Mouse (Mus musculus): Measurements from ENCODE around the gene Rad51. TPM values are rescaled to one million over a fixed set of nuclear protein-coding genes. Genes with fewer than 3 reads are reported as not detected.

The Rad51 gene
- total RNA-seq (2014; fragmentation: Nextera tagmentation) = 38.1 and 53.7 TPM in 2 replicates
- 28.4 and 33.1 TPM in 2 replicates for total RNA-seq (2017)

DNA sequence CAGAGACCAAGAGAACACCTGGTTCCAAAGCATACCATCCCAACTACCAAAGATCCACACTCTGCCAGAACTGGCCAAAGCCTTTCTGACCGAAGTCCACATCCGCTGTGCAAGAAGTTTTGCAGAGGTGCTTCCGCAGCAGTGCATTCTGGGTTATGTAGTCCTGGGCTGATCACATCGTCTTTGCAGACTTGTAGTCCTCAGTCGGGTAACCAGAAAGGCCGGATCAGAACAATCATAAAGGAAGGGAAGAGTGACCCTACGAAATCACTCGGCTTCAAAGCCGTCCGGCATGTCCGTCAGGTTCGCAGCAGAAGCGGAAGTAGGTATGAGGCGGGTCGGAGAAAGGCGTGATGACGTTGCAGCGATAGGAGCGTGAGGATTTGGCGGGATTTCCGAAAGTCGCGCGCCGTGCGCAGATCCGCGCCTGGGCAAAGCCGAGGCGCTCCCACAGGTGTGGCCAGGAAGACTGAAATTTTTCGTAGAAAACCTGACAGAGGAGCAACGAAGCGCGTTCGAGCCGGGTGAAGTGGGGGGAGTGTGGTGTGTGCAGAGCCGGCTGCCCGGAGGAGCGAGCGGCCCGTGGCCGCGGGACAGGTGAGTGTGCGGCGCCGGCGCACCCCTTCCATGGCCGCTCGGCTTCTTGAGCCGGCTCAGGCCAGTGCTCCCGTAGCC is at the start of gene Rad51:
TSS of gene Rad51 (plus strand) at position 356 of the 675 bp plus-strand sequence.
- ATAC-seq (replicated peaks; ENCODE audit: low FRiP score, low TSS enrichment, poor library complexity, severe bottlenecking) = peak; percentile 89

DNA sequence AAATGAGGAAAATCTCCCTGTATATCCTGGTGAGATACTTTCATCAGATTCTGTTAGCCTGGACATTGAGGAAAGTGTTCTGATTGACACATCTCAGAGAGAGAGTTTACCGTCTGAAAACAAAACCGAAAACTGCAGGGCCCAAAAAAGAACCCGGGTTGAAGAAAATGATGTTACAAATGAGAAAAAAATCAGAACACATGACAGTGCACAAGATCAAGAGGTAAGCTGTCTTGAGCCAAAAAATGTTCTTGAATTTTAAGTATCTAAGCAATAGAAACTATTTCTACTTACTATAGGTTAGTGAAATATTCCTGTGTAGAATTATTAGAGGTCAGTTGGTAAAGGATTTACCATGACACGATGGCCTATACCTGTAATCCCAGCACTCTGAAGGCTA is 40.2 kb upstream of the Rad51 start:
- ATAC-seq (replicated peaks; ENCODE audit: low FRiP score, low TSS enrichment, poor library complexity, severe bottlenecking) = no peak

DNA sequence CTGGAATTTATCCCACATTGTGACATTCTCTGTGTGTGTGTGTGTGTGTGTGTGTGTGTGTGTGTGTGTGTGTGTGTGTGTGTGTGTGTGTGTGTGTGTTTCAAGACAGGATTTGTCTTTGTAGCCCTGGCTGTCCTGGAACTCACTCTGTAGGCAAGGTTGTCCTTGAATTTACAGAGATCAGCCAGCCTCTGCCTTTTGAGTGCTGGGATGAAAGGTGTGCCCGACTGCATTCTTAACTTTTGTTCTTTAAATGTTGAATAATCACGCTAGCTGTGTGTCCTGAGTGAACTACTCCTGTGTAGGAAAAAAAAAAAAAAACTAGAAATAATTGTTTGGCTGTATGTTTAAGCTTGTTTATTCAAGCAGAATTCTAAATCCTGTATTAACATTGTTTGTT is 26.4 kb upstream of the Rad51 start:
- ATAC-seq (replicated peaks; ENCODE audit: low FRiP score, low TSS enrichment, poor library complexity, severe bottlenecking) = no peak

- ATAC-seq (replicated peaks; ENCODE audit: low FRiP score, low TSS enrichment, poor library complexity, severe bottlenecking) = no peak
Measured at GRCm38 (mm10) chr2:119101552-119101951, 11.0 kb upstream of the Rad51 start.

DNA sequence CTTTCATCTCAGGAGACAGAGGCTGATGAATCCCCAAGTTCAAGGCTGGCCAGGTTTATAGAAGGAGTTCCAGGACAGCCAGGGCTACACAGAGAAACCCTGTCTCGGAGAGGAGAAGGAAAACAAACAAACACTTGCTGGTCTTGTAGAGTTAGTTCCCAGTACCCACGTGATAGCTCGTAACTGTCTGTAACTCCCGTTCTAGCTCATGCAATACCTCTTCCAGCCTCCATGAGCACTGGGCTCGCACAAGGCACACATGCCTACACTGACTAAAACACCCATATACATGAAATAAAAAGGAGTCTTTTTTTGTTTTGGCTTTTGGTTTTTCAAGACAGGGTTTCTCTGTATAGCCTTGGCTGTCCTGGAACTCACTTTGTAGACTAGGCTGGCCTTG is 6.0 kb upstream of the Rad51 start:
- 0 out of 2 replicates have a peak, but pooled peaks have one; percentile 61 for ATAC-seq (replicated peaks; ENCODE audit: low FRiP score, low TSS enrichment, poor library complexity, severe bottlenecking)

DNA sequence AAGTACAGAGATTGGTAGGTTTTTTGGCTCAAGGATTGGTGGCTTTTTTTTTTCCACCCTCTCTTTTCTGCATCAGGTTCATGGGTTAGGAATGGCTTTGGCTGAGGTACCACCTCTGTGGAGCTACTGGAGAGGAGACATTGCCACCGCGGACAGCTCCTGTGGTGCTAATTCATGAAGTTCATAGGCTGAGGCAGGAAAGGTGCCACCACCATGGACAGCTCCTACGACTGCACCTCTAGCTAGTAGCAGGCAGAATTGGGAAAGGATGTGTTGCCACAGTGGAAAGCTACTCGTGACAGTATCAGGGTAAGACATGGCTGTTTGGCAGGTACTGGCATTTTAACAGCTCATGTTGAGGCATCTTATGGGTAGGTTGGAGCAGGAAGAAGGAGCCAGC is 4.0 kb upstream of the Rad51 start:
- no peak for ATAC-seq (replicated peaks; ENCODE audit: low FRiP score, low TSS enrichment, poor library complexity, severe bottlenecking)

DNA sequence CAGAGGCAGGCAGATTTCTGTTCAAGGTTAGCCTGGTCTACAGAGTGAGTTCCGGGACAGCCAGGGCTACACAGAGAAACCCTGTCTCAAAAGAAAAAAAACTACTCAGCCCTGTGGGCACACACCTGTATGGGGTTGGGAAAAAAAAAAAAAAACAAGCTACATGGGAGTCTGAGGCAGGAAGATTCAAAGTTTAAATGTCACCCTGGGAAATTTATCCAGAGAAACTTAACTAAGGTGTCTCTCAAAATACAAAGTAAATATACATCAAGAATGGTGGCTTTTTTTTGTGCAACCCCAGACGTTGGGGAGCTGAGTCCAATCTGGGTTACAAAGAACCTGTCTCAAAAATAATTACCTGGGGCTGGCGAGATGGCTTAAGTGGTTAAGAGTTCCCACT is 1.5 kb upstream of the Rad51 start:
- ATAC-seq (replicated peaks; ENCODE audit: low FRiP score, low TSS enrichment, poor library complexity, severe bottlenecking) = no peak

- no peak for ATAC-seq (replicated peaks; ENCODE audit: low FRiP score, low TSS enrichment, poor library complexity, severe bottlenecking)
Measured at GRCm38 (mm10) chr2:119113121-119113925, 730 bp downstream of the Rad51 start.

- peak; percentile 97 for ATAC-seq (replicated peaks; ENCODE audit: low FRiP score, low TSS enrichment, poor library complexity, severe bottlenecking)
Measured at GRCm38 (mm10) chr2:119136346-119136898, 23.8 kb downstream of the Rad51 start.

- ATAC-seq (replicated peaks; ENCODE audit: low FRiP score, low TSS enrichment, poor library complexity, severe bottlenecking) = peak; percentile 74
Measured at GRCm38 (mm10) chr2:119145199-119145598, 32.6 kb downstream of the Rad51 start.

- no peak for ATAC-seq (replicated peaks; ENCODE audit: low FRiP score, low TSS enrichment, poor library complexity, severe bottlenecking)
Measured at GRCm38 (mm10) chr2:119146435-119146834, 33.8 kb downstream of the Rad51 start.

DNA sequence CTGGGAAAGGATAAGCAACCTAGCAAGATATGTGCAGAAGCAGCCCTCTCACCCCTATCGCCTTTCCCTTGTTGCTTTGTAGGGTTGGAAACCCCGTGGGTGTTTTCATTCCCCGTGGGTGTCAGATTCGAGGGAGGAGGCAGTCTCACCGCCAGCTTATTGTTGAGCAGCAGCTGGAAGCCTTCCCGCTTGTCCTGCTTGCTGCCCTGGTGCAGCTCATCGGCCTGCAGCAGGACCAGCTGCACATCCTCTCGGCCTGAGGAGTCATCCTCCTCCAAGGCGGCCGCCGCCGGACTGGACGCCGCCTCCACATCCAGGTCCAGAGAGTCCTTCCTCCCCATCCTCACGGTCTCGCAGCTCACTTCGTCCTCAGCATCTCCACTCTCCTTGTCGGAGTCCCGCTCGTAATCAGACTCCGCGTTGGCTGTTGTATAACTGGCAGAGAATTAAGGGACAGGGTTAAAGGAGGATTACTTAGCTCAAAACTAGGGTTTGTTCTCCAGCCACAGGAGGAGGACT is 34.6 kb downstream of the Rad51 start:
- ATAC-seq (replicated peaks; ENCODE audit: low FRiP score, low TSS enrichment, poor library complexity, severe bottlenecking) = no peak

GRCm38 (mm10) chr2:119147775-119148174 is 35.2 kb downstream of the Rad51 start:
- ATAC-seq (replicated peaks; ENCODE audit: low FRiP score, low TSS enrichment, poor library complexity, severe bottlenecking) = no peak

- no peak for ATAC-seq (replicated peaks; ENCODE audit: low FRiP score, low TSS enrichment, poor library complexity, severe bottlenecking)
Measured at GRCm38 (mm10) chr2:119152255-119152654, 39.7 kb downstream of the Rad51 start.

DNA sequence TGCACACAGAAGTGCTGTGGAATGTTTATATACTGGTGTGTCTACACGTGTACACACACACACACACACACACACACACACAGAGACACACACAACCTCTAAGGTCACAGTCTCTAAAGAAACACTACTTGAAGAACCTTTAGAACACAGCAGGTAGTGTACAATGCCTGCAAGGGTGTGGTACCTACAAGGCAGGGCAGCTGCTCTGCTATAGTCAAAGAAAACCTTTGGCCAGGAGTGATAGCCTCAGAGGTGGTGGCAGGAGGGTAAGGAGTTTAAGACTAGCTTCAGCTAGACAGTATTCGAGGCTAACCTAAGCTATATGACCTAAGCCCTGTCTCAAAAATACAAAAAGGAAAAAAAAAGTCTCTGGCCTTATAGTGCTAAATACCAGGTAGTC is 42.1 kb downstream of the Rad51 start:
- ATAC-seq (replicated peaks; ENCODE audit: low FRiP score, low TSS enrichment, poor library complexity, severe bottlenecking) = peak; percentile 32; the same call in 1 of the 2 replicates

- peak; percentile 92 for ATAC-seq (replicated peaks; ENCODE audit: low FRiP score, low TSS enrichment, poor library complexity, severe bottlenecking)
Measured at GRCm38 (mm10) chr2:119155388-119155787, 42.8 kb downstream of the Rad51 start.

DNA sequence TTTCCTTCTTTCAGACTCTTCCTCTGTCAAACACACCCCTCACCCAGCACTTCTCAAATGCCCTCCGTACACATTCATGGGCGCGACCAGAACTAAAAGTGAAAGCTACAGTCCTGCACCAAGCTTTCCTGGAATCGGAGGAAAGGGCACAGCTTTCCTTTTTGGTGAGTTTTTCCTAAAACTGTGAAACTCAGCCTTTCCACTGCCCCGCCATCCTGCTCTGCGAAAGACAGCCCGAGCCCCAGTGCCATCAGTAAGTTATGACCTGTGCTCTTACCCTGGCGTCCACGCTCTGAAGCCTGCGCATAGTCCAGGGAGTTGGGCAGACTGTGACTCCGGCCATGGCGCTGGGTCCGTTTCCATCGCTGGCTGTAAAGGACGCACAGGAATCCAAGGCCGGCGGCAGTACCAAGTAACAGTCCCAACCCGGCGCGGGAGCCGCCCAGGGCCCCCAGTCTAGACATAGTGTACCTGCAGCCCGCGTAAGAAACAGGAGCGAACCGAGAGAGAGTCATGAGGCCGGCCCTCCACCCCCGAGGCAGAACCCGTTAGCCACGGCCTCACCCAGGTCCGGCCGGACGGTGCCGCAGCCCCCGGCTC is 43.6 kb downstream of the Rad51 start:
- ATAC-seq (replicated peaks; ENCODE audit: low FRiP score, low TSS enrichment, poor library complexity, severe bottlenecking) = peak; percentile 28; the same call in 1 of the 2 replicates

GRCm38 (mm10) chr2:119156681-119157572 is 44.3 kb downstream of the Rad51 start, which contains the start of gene Rmdn3:
Rmdn3 (minus strand) TSS chr2:119157034.
- ATAC-seq (replicated peaks; ENCODE audit: low FRiP score, low TSS enrichment, poor library complexity, severe bottlenecking) = peak; percentile 63

- no peak for ATAC-seq (replicated peaks; ENCODE audit: low FRiP score, low TSS enrichment, poor library complexity, severe bottlenecking)
Measured at GRCm38 (mm10) chr2:119157836-119158235, 45.2 kb downstream of the Rad51 start.

Data from megakaryocyte-erythroid progenitor cell, adult 5-6 weeks (primary cell).